Comparison of ENCODE assay signal across 10 mouse cellular contexts in the genomic region with DNA sequence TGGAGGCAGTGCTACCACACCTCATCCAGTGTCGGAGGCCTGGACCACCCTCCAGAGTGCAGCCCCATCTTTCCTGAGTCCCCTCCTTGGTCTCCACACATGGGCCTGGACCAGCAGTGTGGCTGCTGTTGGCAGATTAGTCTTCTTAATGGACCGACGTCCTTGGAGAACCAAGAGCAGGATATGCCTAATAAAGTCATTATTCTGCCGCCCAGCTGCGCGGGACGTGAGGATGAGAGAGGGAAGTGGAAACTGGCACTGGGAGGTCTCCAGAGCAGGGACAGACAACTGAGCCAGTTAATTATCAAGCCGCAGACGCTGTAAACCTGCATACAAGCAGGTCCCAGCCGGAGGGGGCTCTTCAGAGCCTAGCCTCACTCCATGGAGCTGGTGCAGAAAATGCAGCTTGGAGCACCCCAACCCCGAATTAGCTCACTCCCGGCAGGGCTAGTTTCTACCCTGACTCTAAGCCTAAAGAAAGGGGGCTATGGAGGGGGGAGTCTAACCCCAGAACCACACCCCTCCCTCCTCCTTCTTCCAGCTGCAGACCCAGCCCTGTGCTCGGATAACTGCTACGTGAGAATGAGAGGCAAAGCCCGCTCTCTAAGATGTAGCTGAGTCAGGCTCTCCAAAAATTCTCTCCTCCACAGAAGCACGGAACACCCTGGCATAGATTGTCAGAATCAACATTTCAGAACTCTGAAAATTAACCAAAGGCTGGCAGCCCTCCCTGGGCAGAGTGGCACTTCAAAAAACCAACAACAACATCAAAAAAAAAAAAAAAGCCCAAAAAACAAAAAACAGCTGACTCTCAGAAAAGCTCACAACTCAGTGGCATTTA.
DNase-seq lines count a peak whose midpoint lies in the region; ATAC-seq and TF ChIP-seq lines count a peak whose summit lies in the region.
"Had no signal": no experiment of that assay in that cellular context is flagged by ENCODE, and none has a peak within 500 bp of the region (broad histone marks: within the 10 kb centered on the region; RNA-seq: fewer than 3 reads in every experiment).

No protein-coding gene starts in this region.

- no peaks in the 10 kb centered on the region for H3K9me3 ChIP-seq in forebrain, embryonic 15.5 days
- peaks cover 6% of the 10 kb centered on the region for H3K9me3 ChIP-seq in limb, embryonic 13.5 days

- 77% methylated on average over 16 of the region's 16 CpGs for WGBS in spleen, adult 2 months
- WGBS in forebrain, embryonic 15.5 days = 15% methylated on average over 16 of the region's 16 CpGs
- WGBS in limb, embryonic 13.5 days = 11% methylated on average over 16 of the region's 16 CpGs

- H3K4me2 ChIP-seq in forebrain, embryonic 15.5 days (replicated peaks) = no peak overlapping the region
- peak overlapping the region; percentile 35 for H3K4me2 ChIP-seq in limb, embryonic 13.5 days (replicated peaks)

- H3K27me3 ChIP-seq in spleen, adult 2 months (ENCODE audit: control insufficient read depth, insufficient read depth, low read length) = no peaks in the 10 kb centered on the region
- H3K27me3 ChIP-seq in forebrain, embryonic 15.5 days = no peaks in the 10 kb centered on the region
- H3K27me3 ChIP-seq in limb, embryonic 13.5 days = peaks cover 4% of the 10 kb centered on the region; the same call in 1 of the 2 replicates

- H3K9ac ChIP-seq in forebrain, embryonic 15.5 days (replicated peaks) = no peak overlapping the region
- H3K9ac ChIP-seq in limb, embryonic 13.5 days = no peak overlapping the region

- ATAC-seq in forebrain, embryonic 15.5 days (replicated peaks) = peak; percentile 23
- ATAC-seq in limb, embryonic 13.5 days (ENCODE audit: low FRiP score, low read depth) = no peak; the same call in 1 of the 2 replicates
- ATAC-seq in erythroid progenitor cell, adult 5-6 weeks (replicated peaks; ENCODE audit: low FRiP score, poor library complexity, severe bottlenecking) = no peak

- TF ChIP-seq CTCF in spleen, adult 2 months (IDR thresholded peaks at IDR 0.05; ENCODE audit: extremely low read depth, insufficient read depth, insufficient read length, insufficient replicate concordance) = no peak

- no peak overlapping the region for H3K4me3 ChIP-seq in spleen, adult 2 months (ENCODE audit: extremely low read depth, insufficient read depth, insufficient read length)
- no peak overlapping the region for H3K4me3 ChIP-seq in forebrain, embryonic 15.5 days
- no peak overlapping the region for H3K4me3 ChIP-seq in limb, embryonic 13.5 days
- H3K4me3 ChIP-seq: myocyte had no signal

- H3K36me3 ChIP-seq in spleen, adult 2 months (ENCODE audit: control insufficient read depth, insufficient read depth, low read length) = no peaks in the 10 kb centered on the region
- H3K36me3 ChIP-seq in forebrain, embryonic 15.5 days = no peaks in the 10 kb centered on the region
- H3K36me3 ChIP-seq in limb, embryonic 13.5 days = no peaks in the 10 kb centered on the region

- H3K4me1 ChIP-seq in spleen, adult 2 months (ENCODE audit: control insufficient read depth, insufficient read depth, insufficient read length) = peaks cover 24% of the 10 kb centered on the region; the same call in 1 of the 2 replicates
- 0 out of 2 replicates have a peak, but pooled peaks cover 5% of the 10 kb centered on the region for H3K4me1 ChIP-seq in forebrain, embryonic 15.5 days
- peaks cover 15% of the 10 kb centered on the region for H3K4me1 ChIP-seq in limb, embryonic 13.5 days

- no peak for DNase-seq in spleen, adult 2 months (ENCODE audit: low read depth in 1 of 2, low spot score in 2 of 2)
- no peak for DNase-seq in spleen, postnatal 36 days (ENCODE audit: low spot score in 2 of 2)
- DNase-seq in yolk sac, embryonic 10.5 days (ENCODE audit: low spot score) = peak; percentile 58
- DNase-seq in lung, postnatal 25 days (ENCODE audit: low spot score) = no peak
- DNase-seq: heart, postnatal 10 days; left cerebral cortex, postnatal 4 days had no signal

- peak overlapping the region; percentile 15; the same call in 1 of the 2 replicates for H3K27ac ChIP-seq in spleen, adult 2 months (ENCODE audit: insufficient read depth, low read length)
- no peak overlapping the region for H3K27ac ChIP-seq in forebrain, embryonic 15.5 days (replicated peaks)
- H3K27ac ChIP-seq in limb, embryonic 13.5 days = no peak overlapping the region

- TF ChIP-seq POLR2A in spleen, adult 2 months (IDR thresholded peaks at IDR 0.05; ENCODE audit: low read depth, low read length) = no peak
